Mouse (Mus musculus): ENCODE measurements around the gene Gm36210. TPM values are rescaled to one million over a fixed set of nuclear protein-coding genes. Genes with fewer than 3 reads are reported as not detected.
A peak's percentile ranks its signal among the peaks of the same experiment; 100 is the strongest.

Gene Gm36210
- polyA plus RNA-seq, 1 experiment from 2014 or later = 0.60 TPM

DNA sequence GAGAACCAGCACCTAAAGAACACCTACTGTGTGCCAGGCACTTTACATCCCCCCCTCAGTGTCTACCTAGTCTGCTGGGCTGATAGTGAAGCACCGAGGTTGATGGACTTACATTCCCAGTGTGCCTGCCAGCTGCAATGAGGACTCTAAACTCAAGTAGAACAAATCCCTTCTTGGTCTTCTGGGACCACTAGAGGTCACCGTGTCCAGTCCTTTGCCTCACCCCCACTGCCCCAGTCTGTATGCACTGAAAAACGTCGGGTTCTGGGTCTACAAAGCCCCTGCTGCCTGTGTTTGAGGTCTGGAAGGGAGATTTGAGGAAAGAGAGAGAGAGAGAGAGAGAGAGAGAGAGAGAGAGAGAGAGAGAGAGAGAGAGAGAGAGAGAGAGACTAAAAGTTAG, 18.2 kb upstream of the Gm36210 start:
- H3K4me2 ChIP-seq (ENCODE audit: low read length) = peak overlapping the region; percentile 100
- H3K27me3 ChIP-seq (replicated peaks; ENCODE audit: control insufficient read depth, insufficient read depth, low read length) = no peaks in the 10 kb centered on the region
- 3% methylated on average over 4 of the region's 4 CpGs for WGBS
- peak overlapping the region; percentile 56 for H3K4me3 ChIP-seq (replicated peaks; ENCODE audit: low read length)
- no peaks in the 10 kb centered on the region for H3K9me3 ChIP-seq (ENCODE audit: control insufficient read depth, low read length)
- H3K36me3 ChIP-seq (ENCODE audit: control insufficient read depth, insufficient read depth) = peaks cover 13% of the 10 kb centered on the region
- ATAC-seq = no peak
- peaks cover 49% of the 10 kb centered on the region for H3K4me1 ChIP-seq (replicated peaks; ENCODE audit: control insufficient read depth, insufficient read depth, low read length)
- peak overlapping the region; percentile 98 for H3K27ac ChIP-seq (ENCODE audit: low read length)
- H3K9ac ChIP-seq (replicated peaks; ENCODE audit: low read depth, low read length) = peak overlapping the region; percentile 77

- peak; percentile 1; the same call in 1 of the 2 replicates for ATAC-seq
- Histone ChIP-seq H3K4me2 (ENCODE audit: low read length) (peak overlapping the region; percentile 100), H3K27me3 (replicated peaks; ENCODE audit: control insufficient read depth, insufficient read depth, low read length) (no peaks in the 10 kb centered on the region), H3K4me1 (replicated peaks; ENCODE audit: control insufficient read depth, insufficient read depth, low read length) (peaks cover 49% of the 10 kb centered on the region), H3K9ac (replicated peaks; ENCODE audit: low read depth, low read length) (peak overlapping the region; percentile 77), H3K9me3 (ENCODE audit: control insufficient read depth, low read length) (no peaks in the 10 kb centered on the region), H3K4me3 (replicated peaks; ENCODE audit: low read length) (peak overlapping the region; percentile 56), H3K27ac (ENCODE audit: low read length) (peak overlapping the region; percentile 98), H3K36me3 (ENCODE audit: control insufficient read depth, insufficient read depth) (peaks cover 19% of the 10 kb centered on the region)
- 3% methylated on average over 37 of the region's 37 CpGs for WGBS
Observed at GRCm38 (mm10) chr7:4923586-4924364, 17.5 kb upstream of the Gm36210 start.

DNA sequence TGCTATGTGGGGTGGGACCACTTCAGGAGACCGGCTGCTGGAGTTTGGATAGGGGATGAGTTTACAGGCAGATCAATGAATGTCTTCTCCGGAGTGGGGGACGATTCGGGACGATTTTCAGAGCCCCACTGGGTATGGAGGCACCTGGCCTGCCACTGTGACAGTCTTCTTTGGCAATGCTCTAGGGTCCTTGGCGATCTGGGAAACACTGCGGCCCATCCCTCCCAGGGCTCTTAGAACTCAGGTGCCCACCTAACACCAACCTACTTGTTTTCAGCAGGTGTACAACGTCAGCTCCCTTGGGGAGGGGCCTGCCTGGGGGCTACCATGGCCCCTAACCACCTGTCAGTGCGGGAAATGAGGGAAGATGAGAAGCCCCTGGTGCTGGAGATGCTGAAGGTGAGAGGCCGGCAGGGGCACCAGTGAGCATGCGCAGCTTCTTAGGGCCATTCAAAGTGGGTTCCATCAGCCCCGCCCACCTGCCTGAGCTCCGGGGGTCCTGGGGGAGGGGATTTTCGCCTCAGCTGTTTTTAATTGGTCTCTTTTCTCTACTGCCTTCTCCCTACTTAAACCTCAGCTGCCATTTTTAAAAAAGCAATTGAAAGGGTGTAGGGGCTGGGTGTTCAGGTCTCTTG, 16.7 kb upstream of the Gm36210 start:
- H3K9ac ChIP-seq (replicated peaks; ENCODE audit: low read depth, low read length) = peak overlapping the region; percentile 77
- H3K4me2 ChIP-seq (ENCODE audit: low read length) = peak overlapping the region; percentile 100
- peak overlapping the region; percentile 56 for H3K4me3 ChIP-seq (replicated peaks; ENCODE audit: low read length)
- 0% methylated on average over 14 of the region's 14 CpGs for WGBS
- H3K27ac ChIP-seq (ENCODE audit: low read length) = peak overlapping the region; percentile 98
- H3K4me1 ChIP-seq (replicated peaks; ENCODE audit: control insufficient read depth, insufficient read depth, low read length) = peaks cover 49% of the 10 kb centered on the region
- ATAC-seq = peak; percentile 51
- no peaks in the 10 kb centered on the region for H3K9me3 ChIP-seq (ENCODE audit: control insufficient read depth, low read length)
- peaks cover 19% of the 10 kb centered on the region for H3K36me3 ChIP-seq (ENCODE audit: control insufficient read depth, insufficient read depth)
- no peaks in the 10 kb centered on the region for H3K27me3 ChIP-seq (replicated peaks; ENCODE audit: control insufficient read depth, insufficient read depth, low read length)

DNA sequence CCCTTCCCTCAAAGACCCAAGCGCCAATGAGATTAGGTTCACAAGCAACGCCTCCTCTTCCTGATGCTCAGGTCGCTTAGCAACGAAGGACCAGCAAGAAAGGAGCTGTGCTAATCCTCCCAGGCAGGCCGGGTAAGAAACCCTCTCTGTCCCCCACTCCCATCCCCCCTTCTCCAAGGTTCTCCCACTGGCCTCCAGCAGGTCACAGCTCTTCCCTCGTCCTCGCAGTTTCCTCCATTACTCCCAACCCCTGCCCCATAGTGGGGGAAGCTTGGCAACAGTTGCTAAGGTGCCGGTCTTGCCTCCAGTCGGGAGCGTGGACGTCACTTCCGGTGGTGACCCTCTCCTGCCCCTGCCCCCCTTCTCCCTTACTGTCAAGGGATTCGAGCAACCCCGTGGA, 16.2 kb upstream of the Gm36210 start:
- Histone ChIP-seq H3K4me3 (replicated peaks; ENCODE audit: low read length) (peak overlapping the region; percentile 56), H3K27ac (ENCODE audit: low read length) (peak overlapping the region; percentile 98), H3K4me1 (replicated peaks; ENCODE audit: control insufficient read depth, insufficient read depth, low read length) (peaks cover 49% of the 10 kb centered on the region), H3K9me3 (ENCODE audit: control insufficient read depth, low read length) (no peaks in the 10 kb centered on the region), H3K36me3 (ENCODE audit: control insufficient read depth, insufficient read depth) (peaks cover 19% of the 10 kb centered on the region), H3K27me3 (replicated peaks; ENCODE audit: control insufficient read depth, insufficient read depth, low read length) (no peaks in the 10 kb centered on the region), H3K9ac (replicated peaks; ENCODE audit: low read depth, low read length) (peak overlapping the region; percentile 77), H3K4me2 (ENCODE audit: low read length) (peak overlapping the region; percentile 100)
- WGBS = 0% methylated on average over 14 of the region's 14 CpGs
- peak; percentile 79 for ATAC-seq

GRCm38 (mm10) chr7:4921824-4922482, 15.6 kb upstream of the Gm36210 start, which contains the start of gene Nat14:
TSS of gene Nat14 (plus strand) at chr7:4922028.
- Histone ChIP-seq H3K36me3 (ENCODE audit: control insufficient read depth, insufficient read depth) (peaks cover 19% of the 10 kb centered on the region), H3K4me1 (replicated peaks; ENCODE audit: control insufficient read depth, insufficient read depth, low read length) (peaks cover 51% of the 10 kb centered on the region), H3K9me3 (ENCODE audit: control insufficient read depth, low read length) (no peaks in the 10 kb centered on the region), H3K27ac (ENCODE audit: low read length) (peak within 1 kb of the TSS; percentile 98), H3K4me3 (replicated peaks; ENCODE audit: low read length) (peak within 1 kb of the TSS; percentile 56), H3K27me3 (replicated peaks; ENCODE audit: control insufficient read depth, insufficient read depth, low read length) (no peaks in the 10 kb centered on the region), H3K4me2 (ENCODE audit: low read length) (peak within 1 kb of the TSS; percentile 100), H3K9ac (replicated peaks; ENCODE audit: low read depth, low read length) (peak within 1 kb of the TSS; percentile 77)
- WGBS = 22% methylated on average over 8 of the region's 8 CpGs
- 0 out of 2 replicates have a peak, but pooled peaks have one; percentile 3 for ATAC-seq

DNA sequence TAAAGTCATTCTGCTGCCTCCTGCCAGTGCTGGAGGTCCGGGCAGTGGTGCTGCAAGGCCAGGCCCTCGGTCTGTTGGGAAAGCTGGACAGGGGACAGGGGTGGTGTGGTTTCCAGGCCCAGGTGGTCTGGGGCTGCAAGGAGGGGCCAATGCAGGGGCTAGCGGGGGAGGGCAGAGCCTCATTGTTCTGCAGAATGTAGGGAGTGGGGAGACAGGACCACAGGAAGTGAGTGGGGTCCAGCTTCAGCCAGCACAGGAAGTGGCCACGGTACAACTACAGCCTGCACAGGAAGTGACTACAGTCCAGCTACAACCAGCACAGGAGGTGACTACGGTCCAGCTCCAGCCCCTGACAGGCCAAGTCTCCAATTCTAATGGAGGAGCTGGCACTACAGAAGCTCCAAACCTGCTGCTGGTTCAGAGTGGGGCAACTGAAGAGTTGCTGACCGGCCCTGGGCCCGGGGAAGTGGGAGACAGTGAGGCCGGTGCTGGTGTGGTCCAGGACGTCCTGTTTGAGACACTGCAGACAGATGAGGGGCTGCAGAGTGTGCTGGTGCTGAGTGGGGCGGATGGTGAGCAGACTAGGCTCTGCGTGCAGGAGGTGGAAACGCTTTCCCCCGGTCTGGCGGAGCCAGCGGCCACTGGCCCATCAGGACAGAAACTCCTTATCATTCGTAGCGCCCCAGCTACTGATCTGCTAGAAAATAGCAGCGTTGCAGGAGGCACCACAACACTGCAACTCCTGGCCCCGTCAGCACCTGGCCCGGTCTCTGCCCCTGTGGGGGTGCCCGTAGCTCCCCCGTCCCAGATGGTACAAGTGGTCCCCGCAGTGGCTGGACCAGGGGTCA, 14.9 kb upstream of the Gm36210 start:
- Histone ChIP-seq H3K9me3 (ENCODE audit: control insufficient read depth, low read length) (no peaks in the 10 kb centered on the region), H3K27ac (ENCODE audit: low read length) (peak overlapping the region; percentile 98), H3K4me3 (replicated peaks; ENCODE audit: low read length) (no peak overlapping the region), H3K9ac (replicated peaks; ENCODE audit: low read depth, low read length) (0 out of 2 replicates have a peak overlapping the region, but pooled peaks have one; percentile 25), H3K4me1 (replicated peaks; ENCODE audit: control insufficient read depth, insufficient read depth, low read length) (peaks cover 59% of the 10 kb centered on the region), H3K36me3 (ENCODE audit: control insufficient read depth, insufficient read depth) (peaks cover 19% of the 10 kb centered on the region), H3K27me3 (replicated peaks; ENCODE audit: control insufficient read depth, insufficient read depth, low read length) (no peaks in the 10 kb centered on the region), H3K4me2 (ENCODE audit: low read length) (no peak overlapping the region)
- 61% methylated on average over 23 of the region's 23 CpGs for WGBS
- no peak for ATAC-seq

- 0 out of 2 replicates have a peak overlapping the region, but pooled peaks have one; percentile 6 for H3K9ac ChIP-seq (replicated peaks; ENCODE audit: low read depth, low read length)
- H3K4me3 ChIP-seq (replicated peaks; ENCODE audit: low read length) = no peak overlapping the region
- 90% methylated on average over 19 of the region's 19 CpGs for WGBS
- peak overlapping the region; percentile 29; the same call in 1 of the 2 replicates for H3K27ac ChIP-seq (ENCODE audit: low read length)
- H3K4me2 ChIP-seq (ENCODE audit: low read length) = no peak overlapping the region
- peaks cover 19% of the 10 kb centered on the region for H3K36me3 ChIP-seq (ENCODE audit: control insufficient read depth, insufficient read depth)
- H3K9me3 ChIP-seq (ENCODE audit: control insufficient read depth, low read length) = no peaks in the 10 kb centered on the region
- no peaks in the 10 kb centered on the region for H3K27me3 ChIP-seq (replicated peaks; ENCODE audit: control insufficient read depth, insufficient read depth, low read length)
- H3K4me1 ChIP-seq (replicated peaks; ENCODE audit: control insufficient read depth, insufficient read depth, low read length) = peaks cover 54% of the 10 kb centered on the region
- ATAC-seq = no peak
Observed at GRCm38 (mm10) chr7:4920496-4920895, 14.2 kb upstream of the Gm36210 start.

DNA sequence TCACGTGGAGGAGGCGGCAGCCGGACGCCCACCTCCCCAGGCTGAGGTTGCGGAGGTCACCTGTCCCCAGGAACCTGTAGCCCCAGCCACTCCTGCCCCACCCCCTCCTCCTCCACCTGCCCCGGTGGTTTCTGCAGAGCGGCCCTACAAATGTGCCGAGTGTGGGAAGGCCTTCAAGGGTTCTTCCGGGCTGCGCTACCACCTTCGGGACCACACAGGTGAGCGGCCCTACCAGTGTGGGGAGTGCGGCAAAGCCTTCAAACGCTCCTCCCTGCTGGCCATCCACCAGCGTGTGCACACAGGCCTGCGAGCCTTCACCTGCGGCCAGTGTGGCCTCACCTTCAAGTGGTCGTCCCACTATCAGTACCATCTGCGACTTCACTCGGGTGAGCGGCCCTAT, 13.7 kb upstream of the Gm36210 start:
- H3K27ac ChIP-seq (ENCODE audit: low read length) = no peak overlapping the region

More for the DNA sequence above, 13.7 kb upstream of the Gm36210 start:
- Histone ChIP-seq H3K9me3 (ENCODE audit: control insufficient read depth, low read length) (no peaks in the 10 kb centered on the region), H3K4me1 (replicated peaks; ENCODE audit: control insufficient read depth, insufficient read depth, low read length) (peaks cover 49% of the 10 kb centered on the region), H3K4me3 (replicated peaks; ENCODE audit: low read length) (no peak overlapping the region), H3K9ac (replicated peaks; ENCODE audit: low read depth, low read length) (no peak overlapping the region), H3K4me2 (ENCODE audit: low read length) (no peak overlapping the region), H3K27me3 (replicated peaks; ENCODE audit: control insufficient read depth, insufficient read depth, low read length) (no peaks in the 10 kb centered on the region), H3K36me3 (ENCODE audit: control insufficient read depth, insufficient read depth) (peaks cover 19% of the 10 kb centered on the region)
- 93% methylated on average over 21 of the region's 21 CpGs for WGBS
- ATAC-seq = no peak

Data from forebrain, embryonic 16.5 days (tissue).